Mouse (Mus musculus) heart, adult 2 months (tissue): ENCODE results near the gene Mapk6.

ENCODE experiments used
- CTCF ChIP-seq: fragments of 200-600 bp; IDR thresholded peaks from 2 replicates; pipeline ENCODE4 v1.8.1; 2022; ENCODE audit warnings: antibody characterized with exemption, mild to moderate bottlenecking, moderate library complexity
- EP300 ChIP-seq: fragments of 200-500 bp; IDR thresholded peaks from 2 replicates; pipeline ENCODE4 v1.6.1; 2011; ENCODE audit warnings: low read depth, low read length, control low read depth; ENCODE audit not compliant: insufficient read depth
- POLR2A ChIP-seq: fragments of 200-500 bp; IDR thresholded peaks from 2 replicates; pipeline ENCODE4 v1.6.1; 2011; ENCODE audit warnings: mild to moderate bottlenecking, low read depth, low read length, control low read depth; ENCODE audit not compliant: insufficient read depth

DNA sequence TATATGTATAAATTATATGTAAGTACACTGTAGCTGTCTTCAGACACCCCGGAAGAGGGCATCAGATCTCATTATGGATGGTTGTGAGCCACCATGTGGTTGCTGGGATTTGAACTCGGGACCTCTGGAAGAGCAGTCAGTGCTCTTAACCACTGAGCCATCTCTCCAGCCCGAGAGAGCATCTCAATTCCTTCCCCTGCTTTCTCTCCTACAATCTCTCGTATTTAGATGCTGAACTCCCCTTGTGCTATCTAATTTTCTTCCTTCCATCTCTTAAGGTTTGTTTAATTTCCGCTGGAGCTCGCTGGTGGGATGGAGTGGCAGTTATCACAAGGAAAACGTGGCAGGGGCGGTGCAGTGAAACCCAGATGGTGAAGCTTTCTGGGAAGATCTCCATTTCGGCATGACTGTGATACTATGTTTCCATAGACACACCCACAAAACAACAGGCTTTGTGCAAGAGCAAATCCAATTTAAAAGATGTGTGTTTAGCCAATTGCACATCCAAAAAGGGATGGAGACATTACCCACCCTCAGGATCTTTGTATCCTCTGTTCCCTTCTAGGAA lies 52.6 kb downstream of the Mapk6 start:
- TF ChIP-seq EP300 (no peak), POLR2A (no peak), CTCF (no peak)
